Mouse (Mus musculus): ENCODE data around the gene Per1.

The Per1 gene

GRCm38 (mm10) chr11:69095511-69096231 lies 654 bp downstream of the Per1 start:
- in situ Hi-C loops (cut with MboI; ENCODE audit: unreplicated experiment in 2 of 2): no loop called here

DNA sequence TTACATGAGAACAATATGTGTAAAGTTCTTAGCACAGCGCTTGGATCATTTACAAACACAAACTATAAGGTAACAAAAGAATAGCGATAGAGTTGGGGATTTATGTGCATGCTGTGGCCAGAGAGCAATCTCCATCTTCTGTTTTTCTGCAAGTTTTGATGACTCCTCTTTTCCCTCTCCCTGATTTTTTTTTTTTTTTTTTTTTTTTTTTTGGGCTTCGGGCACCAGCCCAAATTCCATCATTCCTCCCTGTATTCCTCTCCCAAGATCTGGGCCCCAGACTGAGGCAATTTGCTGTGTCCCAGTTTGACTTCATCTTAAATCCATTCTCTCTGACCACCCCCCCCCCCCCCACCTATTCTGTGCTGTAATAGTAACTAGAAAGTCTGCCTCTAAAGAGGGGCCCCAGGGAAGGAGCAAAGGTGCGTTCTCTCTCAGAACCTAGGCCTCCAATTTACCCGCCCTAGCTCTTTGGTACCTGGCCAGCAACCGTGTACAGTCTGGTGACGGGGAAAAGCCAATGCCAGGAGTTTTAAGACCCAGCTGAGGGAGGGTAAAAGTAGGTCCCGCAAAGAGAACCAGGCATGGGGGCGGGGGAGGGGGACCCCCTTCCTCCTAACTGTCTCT lies 1.5 kb downstream of the Per1 start:
- in situ Hi-C loops (cut with MboI; ENCODE audit: unreplicated experiment in 2 of 2): no loop called here

DNA sequence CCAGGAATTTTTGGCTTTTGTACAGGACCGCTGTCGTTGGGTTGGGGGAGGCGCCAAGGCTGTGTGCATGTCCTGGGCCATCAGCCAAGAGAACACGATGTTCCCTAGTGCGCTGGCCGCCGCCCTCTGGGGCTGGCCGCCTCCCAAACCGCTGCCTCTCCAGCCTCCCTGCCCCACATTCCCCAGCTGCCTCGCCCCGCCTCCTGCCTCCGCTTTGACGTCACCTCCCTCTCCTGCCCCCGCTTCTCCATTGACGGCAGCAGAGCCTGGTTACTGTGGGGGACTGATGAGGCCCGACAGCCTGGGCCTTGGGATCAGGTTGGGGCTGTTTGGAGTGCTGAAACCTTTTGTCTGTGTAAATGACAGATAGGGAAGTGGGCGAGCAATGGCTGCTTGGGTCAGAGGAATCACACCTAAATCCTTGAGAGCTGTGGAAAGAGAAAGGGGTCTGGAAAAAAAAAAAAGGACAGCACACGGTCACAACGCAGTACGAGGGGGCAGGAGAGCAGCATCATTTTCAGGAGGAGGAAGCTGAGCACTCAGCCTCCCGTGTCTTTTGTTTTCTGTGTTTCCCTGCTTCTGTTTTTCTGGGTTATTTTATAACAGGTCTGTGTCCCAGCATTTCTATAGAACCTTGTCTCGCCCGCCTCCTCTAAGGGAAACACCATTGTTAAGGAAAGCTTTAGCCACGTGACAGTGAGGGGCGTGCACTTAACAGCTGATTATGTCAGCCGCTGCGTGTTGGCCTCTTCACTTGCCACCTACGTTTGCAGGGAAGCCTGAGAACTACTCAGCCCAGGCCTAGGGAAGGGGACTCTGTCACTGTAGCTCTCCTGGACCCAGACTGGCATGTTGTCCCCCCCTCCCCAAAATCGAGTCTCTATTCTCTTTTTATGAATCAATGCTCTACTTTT lies 2.2 kb downstream of the Per1 start:
- in situ Hi-C loops (cut with MboI; ENCODE audit: unreplicated experiment in 2 of 2): no loop called here

GRCm38 (mm10) chr11:69098039-69098761 lies 3.2 kb downstream of the Per1 start:
- in situ Hi-C loops (cut with MboI; ENCODE audit: unreplicated experiment in 2 of 2): no loop called here

DNA sequence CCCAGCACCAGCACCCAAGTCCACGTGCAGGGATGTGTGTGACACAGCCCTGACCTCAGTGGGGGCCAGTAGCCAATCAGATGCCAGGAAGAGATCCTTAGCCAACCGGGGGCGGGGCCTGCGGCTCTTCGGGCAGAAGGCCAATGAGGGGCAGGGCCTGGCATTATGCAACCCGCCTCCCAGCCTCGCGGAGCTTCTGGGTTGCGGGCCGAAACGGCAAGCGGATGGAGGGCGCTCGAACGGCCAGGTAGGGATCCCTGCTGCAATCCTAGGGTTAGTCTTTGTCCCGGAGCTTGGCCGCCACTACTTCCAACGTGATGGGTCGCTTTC lies 3.7 kb downstream of the Per1 start:
- in situ Hi-C loops (cut with MboI; ENCODE audit: unreplicated experiment in 2 of 2): no loop called here

- in situ Hi-C loops (cut with MboI; ENCODE audit: unreplicated experiment in 2 of 2): no loop called here
Observed at GRCm38 (mm10) chr11:69099177-69099914, 4.3 kb downstream of the Per1 start.

DNA sequence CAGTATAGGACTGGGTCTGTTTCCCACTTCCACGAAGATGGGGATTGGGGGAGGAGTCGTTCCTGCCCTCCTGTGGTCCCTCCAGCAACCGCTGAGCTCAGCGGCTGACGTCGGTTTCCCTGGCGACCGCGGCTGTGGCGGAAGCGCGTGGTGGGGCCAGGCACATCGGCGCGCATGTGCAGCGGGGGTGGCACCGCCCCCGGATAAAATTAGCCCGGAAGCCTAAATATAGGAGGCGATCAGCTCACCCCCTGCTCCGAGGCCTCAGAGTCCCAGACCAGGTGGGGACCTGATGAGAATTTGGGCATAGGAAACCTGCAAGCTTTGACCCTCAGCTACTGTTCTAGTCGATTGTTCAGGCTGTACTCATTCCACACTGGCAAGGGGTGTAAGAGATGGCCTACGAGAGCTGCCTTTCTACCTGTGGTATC lies 4.9 kb downstream of the Per1 start:
- in situ Hi-C loops (cut with MboI; ENCODE audit: unreplicated experiment in 2 of 2): no loop called here

DNA sequence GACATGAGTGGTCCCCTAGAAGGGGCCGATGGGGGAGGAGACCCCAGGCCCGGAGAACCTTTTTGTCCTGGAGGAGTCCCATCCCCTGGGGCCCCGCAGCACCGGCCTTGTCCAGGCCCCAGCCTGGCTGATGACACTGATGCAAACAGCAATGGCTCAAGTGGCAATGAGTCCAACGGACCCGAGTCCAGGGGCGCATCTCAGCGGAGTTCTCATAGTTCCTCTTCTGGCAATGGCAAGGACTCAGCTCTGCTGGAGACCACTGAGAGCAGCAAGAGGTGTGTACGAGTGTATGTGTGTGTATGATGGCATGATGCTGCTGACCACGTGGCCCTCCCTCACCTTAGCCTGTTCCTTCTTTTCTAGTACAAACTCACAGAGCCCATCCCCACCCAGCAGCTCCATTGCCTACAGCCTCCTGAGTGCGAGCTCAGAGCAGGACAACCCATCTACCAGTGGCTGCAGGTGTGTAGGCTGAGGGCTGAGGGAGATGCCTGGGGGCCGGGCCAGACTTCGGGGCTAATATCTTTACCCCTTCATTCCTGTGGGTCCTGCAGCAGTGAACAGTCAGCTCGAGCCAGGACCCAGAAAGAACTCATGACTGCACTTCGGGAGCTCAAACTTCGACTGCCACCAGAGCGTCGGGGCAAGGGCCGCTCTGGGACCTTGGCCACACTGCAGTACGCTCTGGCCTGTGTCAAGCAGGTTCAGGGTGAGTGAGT lies 5.8 kb downstream of the Per1 start:
- in situ Hi-C loops (cut with MboI; ENCODE audit: unreplicated experiment in 2 of 2): no loop called here

DNA sequence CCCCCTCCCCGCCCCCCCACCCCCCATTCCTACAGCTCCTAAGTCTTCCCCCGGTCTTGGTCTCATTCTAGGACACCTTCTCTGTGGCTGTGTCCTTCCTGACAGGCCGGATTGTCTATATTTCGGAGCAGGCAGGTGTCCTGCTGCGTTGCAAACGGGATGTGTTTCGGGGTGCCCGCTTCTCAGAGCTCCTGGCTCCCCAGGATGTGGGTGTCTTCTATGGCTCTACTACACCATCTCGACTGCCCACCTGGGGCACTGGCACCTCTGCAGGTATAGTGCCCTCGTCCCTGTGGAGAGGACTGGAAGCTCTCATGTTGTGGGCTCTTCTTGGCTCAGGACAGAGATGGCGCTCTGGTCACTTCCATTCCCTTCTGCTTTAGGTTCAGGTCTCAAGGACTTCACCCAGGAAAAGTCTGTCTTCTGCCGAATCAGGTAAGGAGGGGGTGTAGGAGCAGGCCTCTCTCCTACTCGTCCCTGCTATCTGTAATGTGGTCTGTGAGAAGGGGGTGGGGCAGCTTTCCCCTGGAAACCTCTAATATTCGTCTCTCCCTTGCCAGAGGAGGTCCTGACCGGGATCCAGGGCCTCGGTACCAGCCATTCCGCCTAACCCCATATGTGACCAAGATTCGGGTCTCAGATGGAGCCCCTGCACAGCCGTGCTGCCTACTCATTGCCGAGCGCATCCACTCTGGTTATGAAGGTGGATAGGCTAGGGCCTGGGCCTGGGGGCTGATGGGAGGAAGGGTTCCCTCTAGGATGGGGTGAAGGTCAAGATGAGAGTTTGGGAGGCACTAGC lies 6.8 kb downstream of the Per1 start:
- in situ Hi-C loops (cut with MboI; ENCODE audit: unreplicated experiment in 2 of 2): no loop called here

DNA sequence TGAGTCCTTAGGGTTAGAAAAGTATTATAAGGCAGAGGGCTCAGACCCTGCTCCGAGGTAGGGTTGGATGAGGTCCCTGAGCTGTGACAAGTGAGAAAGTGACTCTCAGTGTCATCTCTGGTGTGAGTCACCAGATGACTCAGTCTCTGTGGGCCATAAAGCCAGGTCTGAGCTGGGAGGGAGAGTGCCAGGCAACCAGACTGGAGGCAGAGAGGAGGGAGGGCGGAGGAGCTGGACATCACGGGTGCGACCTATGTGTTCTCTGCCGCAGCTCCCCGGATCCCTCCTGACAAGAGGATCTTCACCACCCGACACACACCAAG lies 7.3 kb downstream of the Per1 start:
- in situ Hi-C loops (cut with MboI; ENCODE audit: unreplicated experiment in 2 of 2): no loop called here

- in situ Hi-C loops (cut with MboI; ENCODE audit: unreplicated experiment in 2 of 2): no loop called here
Observed at GRCm38 (mm10) chr11:69103121-69103520, 8.1 kb downstream of the Per1 start.

DNA sequence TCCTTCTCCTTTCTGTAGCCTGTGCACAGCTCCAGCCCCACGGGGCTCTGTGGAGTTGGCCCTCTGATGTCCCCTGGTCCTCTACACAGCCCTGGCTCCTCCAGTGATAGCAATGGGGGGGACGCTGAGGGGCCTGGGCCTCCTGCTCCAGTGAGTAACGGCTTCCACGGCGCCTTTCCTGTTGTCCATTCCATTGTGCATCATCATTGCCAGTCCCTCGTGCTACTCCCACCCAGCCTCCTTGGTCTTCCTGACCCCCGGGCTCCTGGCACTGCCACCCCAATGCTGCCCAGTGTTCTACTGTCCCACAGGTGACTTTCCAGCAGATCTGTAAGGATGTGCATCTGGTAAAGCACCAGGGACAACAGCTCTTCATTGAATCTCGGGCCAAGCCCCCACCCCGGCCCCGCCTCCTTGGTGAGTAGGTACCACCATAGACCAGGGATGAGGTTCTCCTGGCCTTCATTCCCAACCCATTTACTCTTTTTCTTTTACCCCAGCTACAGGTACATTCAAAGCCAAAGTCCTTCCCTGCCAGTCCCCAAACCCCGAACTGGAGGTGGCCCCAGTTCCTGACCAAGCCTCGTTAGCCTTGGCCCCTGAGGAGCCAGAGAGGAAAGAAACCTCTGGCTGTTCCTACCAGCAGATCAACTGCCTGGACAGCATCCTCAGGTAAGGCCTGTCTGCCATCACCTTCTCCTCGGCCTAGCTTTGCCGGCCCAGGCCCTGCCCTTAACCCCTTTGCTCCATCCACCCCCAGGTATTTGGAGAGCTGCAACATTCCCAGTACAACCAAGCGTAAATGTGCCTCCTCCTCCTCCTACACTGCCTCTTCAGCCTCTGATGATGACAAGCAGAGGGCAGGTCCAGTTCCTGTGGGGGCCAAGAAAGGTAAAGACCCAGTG lies 8.8 kb downstream of the Per1 start:
- in situ Hi-C loops (cut with MboI; ENCODE audit: unreplicated experiment in 2 of 2): no loop called here

GRCm38 (mm10) chr11:69104487-69104886 lies 9.5 kb downstream of the Per1 start:
- in situ Hi-C loops (cut with MboI; ENCODE audit: unreplicated experiment in 2 of 2): no loop called here

DNA sequence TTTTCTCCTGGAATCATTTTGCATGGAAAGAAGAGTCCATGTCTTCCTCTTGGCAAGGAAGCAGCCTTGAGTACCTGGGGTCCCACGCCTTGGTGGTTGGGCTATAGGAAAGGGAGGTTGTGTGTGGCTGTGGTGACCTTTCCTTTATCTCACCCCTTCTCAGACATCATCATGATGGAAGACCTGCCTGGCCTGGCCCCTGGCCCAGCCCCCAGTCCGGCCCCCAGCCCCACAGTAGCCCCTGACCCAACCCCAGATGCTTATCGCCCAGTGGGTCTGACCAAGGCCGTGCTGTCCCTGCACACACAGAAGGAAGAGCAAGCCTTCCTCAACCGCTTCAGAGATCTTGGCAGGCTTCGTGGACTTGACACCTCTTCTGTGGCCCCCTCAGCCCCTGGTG lies 10.2 kb downstream of the Per1 start:
- in situ Hi-C loops (cut with MboI; ENCODE audit: unreplicated experiment in 2 of 2): no loop called here

- in situ Hi-C loops (cut with MboI; ENCODE audit: unreplicated experiment in 2 of 2): no loop called here
Observed at GRCm38 (mm10) chr11:69105796-69106195, 10.8 kb downstream of the Per1 start.

DNA sequence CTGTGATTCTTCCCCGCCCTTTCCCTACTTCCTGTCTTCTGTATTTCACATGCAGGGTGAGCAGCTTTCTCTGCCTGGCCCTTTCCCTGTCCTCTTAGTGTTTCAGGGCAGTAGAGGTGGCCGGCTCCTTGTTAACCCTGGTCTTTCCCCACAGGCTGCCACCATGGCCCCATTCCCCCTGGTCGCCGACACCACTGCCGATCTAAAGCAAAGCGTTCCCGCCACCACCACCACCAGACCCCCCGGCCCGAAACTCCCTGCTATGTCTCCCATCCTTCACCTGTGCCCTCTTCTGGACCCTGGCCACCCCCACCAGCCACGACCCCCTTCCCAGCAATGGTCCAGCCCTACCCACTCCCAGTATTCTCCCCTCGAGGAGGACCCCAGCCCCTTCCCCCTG lies 11.3 kb downstream of the Per1 start:
- in situ Hi-C loops (cut with MboI; ENCODE audit: unreplicated experiment in 2 of 2): no loop called here

DNA sequence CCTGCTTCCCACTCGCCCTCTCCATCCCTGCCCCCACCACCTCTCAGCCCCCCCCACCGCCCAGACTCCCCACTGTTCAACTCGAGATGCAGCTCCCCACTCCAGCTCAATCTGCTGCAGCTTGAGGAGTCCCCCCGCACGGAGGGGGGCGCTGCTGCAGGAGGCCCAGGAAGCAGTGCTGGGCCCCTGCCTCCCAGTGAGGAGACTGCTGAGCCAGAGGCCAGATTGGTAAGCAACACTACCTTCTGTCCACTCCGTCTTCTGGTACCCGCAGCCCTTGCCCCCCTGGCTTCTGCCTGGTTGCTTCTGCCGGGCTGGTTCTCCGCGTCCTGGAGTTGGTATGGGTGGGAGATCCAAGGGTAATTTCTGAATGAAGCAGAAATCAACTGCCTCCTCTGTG lies 11.8 kb downstream of the Per1 start:
- in situ Hi-C loops (cut with MboI; ENCODE audit: unreplicated experiment in 2 of 2): no loop called here

DNA sequence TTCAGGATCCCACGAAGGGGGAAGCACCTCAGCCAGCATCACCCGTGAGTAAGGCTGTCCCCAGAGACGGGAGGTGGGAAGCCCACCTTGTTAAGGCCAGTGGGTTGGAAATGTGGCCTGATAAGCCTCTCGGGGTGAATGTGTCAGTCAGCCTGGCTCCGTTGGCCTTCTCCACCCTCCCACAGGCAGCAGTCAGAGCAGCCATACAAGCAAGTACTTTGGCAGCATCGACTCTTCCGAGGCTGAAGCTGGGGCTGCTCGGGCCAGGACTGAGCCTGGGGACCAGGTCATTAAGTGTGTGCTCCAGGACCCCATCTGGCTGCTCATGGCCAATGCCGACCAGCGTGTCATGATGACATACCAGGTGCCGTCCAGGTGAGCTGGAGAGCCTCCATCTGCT lies 12.7 kb downstream of the Per1 start:
- in situ Hi-C loops (cut with MboI; ENCODE audit: unreplicated experiment in 2 of 2): no loop called here

Data from v-Abl transformed pro-B cells (cell line).